Mouse (Mus musculus) liver, adult (tissue): ENCODE results near the gene Mrpl45.

ENCODE experiments used
- GATA4 ChIP-seq: IDR thresholded peaks from 2 replicates; pipeline ENCODE4 v1.6.1; 2014; ENCODE audit warnings: mild to moderate bottlenecking, low read length; ENCODE audit not compliant: insufficient replicate concordance

Mrpl45 gene

GRCm38 (mm10) chr11:97315504-97316503 lies at the start of gene Mrpl45:
Gene Mrpl45 (plus strand): TSS chr11:97315716.
- peak; percentile 31; the same call in 1 of the 2 replicates for TF ChIP-seq GATA4

GRCm38 (mm10) chr11:97272835-97273234 lies 42.7 kb upstream of the Mrpl45 start:
- no peak for TF ChIP-seq GATA4

GRCm38 (mm10) chr11:97273613-97274012 lies 41.9 kb upstream of the Mrpl45 start:
- TF ChIP-seq GATA4, result no peak

GRCm38 (mm10) chr11:97275349-97275748 lies 40.2 kb upstream of the Mrpl45 start:
- no peak for TF ChIP-seq GATA4

- TF ChIP-seq GATA4, result no peak
These were observed 39.5 kb upstream of the Mrpl45 start for GRCm38 (mm10) chr11:97276019-97276418.

- no peak for TF ChIP-seq GATA4
These were observed 38.4 kb upstream of the Mrpl45 start for GRCm38 (mm10) chr11:97277166-97277565.

- TF ChIP-seq GATA4, result no peak
These were observed 37.1 kb upstream of the Mrpl45 start for GRCm38 (mm10) chr11:97278456-97278855.

- no peak for TF ChIP-seq GATA4
These were observed 36.5 kb upstream of the Mrpl45 start for GRCm38 (mm10) chr11:97279040-97279404.

- TF ChIP-seq GATA4, result no peak
These were observed 35.9 kb upstream of the Mrpl45 start for GRCm38 (mm10) chr11:97279405-97280215.

- no peak for TF ChIP-seq GATA4
These were observed 35.2 kb upstream of the Mrpl45 start, which contains the start of gene Npepps for GRCm38 (mm10) chr11:97280216-97280861. Gene Npepps (minus strand): TSS chr11:97280638.

GRCm38 (mm10) chr11:97282179-97282578 lies 33.3 kb upstream of the Mrpl45 start:
- no peak for TF ChIP-seq GATA4

- TF ChIP-seq GATA4, result no peak
These were observed 30.7 kb upstream of the Mrpl45 start for GRCm38 (mm10) chr11:97284854-97285253.

- TF ChIP-seq GATA4, result no peak
These were observed 29.4 kb upstream of the Mrpl45 start for GRCm38 (mm10) chr11:97285852-97286775.

GRCm38 (mm10) chr11:97286973-97287372 lies 28.5 kb upstream of the Mrpl45 start:
- TF ChIP-seq GATA4, result no peak
